Mouse (Mus musculus) hindbrain, postnatal 0 days (tissue): ENCODE data around the gene Gm45233. TPM values are rescaled to one million over a fixed set of nuclear protein-coding genes. Genes with fewer than 3 reads are reported as not detected.
"Not testable (repeated sequence)": the region's sequence is repeated elsewhere in the genome, so short reads cannot be mapped to it uniquely, and the experiment has no call there.

Experiments
- ATAC-seq: fragments of 200-750 bp; cut with Nextera tagmentation; 2 replicates; pipeline ENCODE4 v1.8.0; 2017; ENCODE audit warnings: mild to moderate bottlenecking, moderate TSS enrichment, moderate library complexity
- DNase-seq: peaks from one replicate; pipeline ENCODE4 v3.0.0-alpha.2; 2015; ENCODE audit warnings: low spot score
- H3K27ac ChIP-seq: fragments of 300-500 bp; sonication (generic); 2 replicates; pipeline ENCODE4 v1.5.1; 2014; ENCODE audit warnings: mild to moderate bottlenecking
- H3K27me3 ChIP-seq: fragments of 300-500 bp; sonication (generic); 2 replicates; pipeline ENCODE4 v1.6.1; 2014; ENCODE audit warnings: low read length, mixed read lengths; ENCODE audit not compliant: insufficient read depth
- H3K36me3 ChIP-seq: fragments of 300-500 bp; sonication (generic); 2 replicates; pipeline ENCODE4 v1.6.1; 2014; ENCODE audit warnings: low read length, mixed read lengths; ENCODE audit not compliant: insufficient read depth
- H3K4me1 ChIP-seq: fragments of 300-500 bp; sonication (generic); 2 replicates; pipeline ENCODE4 v1.6.1; 2014; ENCODE audit warnings: antibody characterized with exemption, low read length, mixed read lengths; ENCODE audit not compliant: insufficient read depth
- H3K4me2 ChIP-seq: fragments of 300-500 bp; sonication (generic); 2 replicates; pipeline ENCODE4 v1.6.1; 2014; ENCODE audit warnings: low read depth, mild to moderate bottlenecking, low read length, moderate library complexity, mixed read lengths
- H3K4me3 ChIP-seq: fragments of 300-500 bp; sonication (generic); 2 replicates; pipeline ENCODE4 v1.5.1; 2014; ENCODE audit warnings: low read length
- H3K9ac ChIP-seq: fragments of 300-500 bp; sonication (generic); replicated peaks from 2 replicates; pipeline ENCODE4 v1.6.1; 2014; ENCODE audit warnings: mild to moderate bottlenecking, low read length, moderate library complexity, mixed read lengths
- H3K9me3 ChIP-seq: fragments of 300-500 bp; sonication (generic); 2 replicates; pipeline ENCODE4 v1.6.1; 2016; ENCODE audit warnings: low read length, mixed read lengths
- CTCF ChIP-seq: IDR thresholded peaks from 2 replicates; pipeline ENCODE4 v1.5.1; 2016; ENCODE audit warnings: antibody characterized with exemption, control low read depth, low read depth
- WGBS: fragments of 180-500 bp; shearing (Covaris S2); extraction: QIAGEN DNeasy Blood & Tissue Kit; methylation state at CpG from one replicate; pipeline ENCODE4 v1.1.7; 2014; 5-methylcytosine and 5-hydroxymethylcytosine counted together
- polyA plus RNA-seq: library from polyadenylated mRNA; unstranded; fragments of >200 nt; fragmentation: Nextera tagmentation; extraction: Ambion mirVana; gene quantifications from 2 replicates; pipeline ENCODE4 v1.2.1, GENCODE M21; 2015
- total RNA-seq: library from RNA; depleted of rRNA; stranded (reverse); fragments of >200 nt; gene quantifications from 2 replicates; pipeline ENCODE4 v1.2.3, GENCODE M21; 2014; rRNA removed

Gene Gm45233
- 2.6 TPM in 1 of 2 replicates, not detected in the other for total RNA-seq
- 0.43 and 0.83 TPM in 2 replicates for polyA plus RNA-seq

GRCm38 (mm10) chr7:43443917-43444293 is at the start of gene Gm45233, which contains the start of gene Etfb:
Gene Gm45233, plus strand, starts transcription at chr7:43444128.
Gene Etfb, plus strand, starts transcription at chr7:43444083.
- H3K9ac ChIP-seq: peak within 1 kb of the TSS; percentile 52

GRCm38 (mm10) chr7:43399501-43399900 is 44.4 kb upstream of the Gm45233 start:
- Histone ChIP-seq H3K27ac (no peak overlapping the region), H3K4me1 (no peaks in the 10 kb centered on the region)
- ATAC-seq: no peak

More at GRCm38 (mm10) chr7:43443917-43444293, at the start of gene Gm45233, which contains the start of gene Etfb:
- Histone ChIP-seq H3K4me3 (peak within 1 kb of the TSS; percentile 49), H3K27ac (peak within 1 kb of the TSS; percentile 92), H3K9me3 (no peaks in the 10 kb centered on the region), H3K36me3 (no peaks in the 10 kb centered on the region), H3K27me3 (no peaks in the 10 kb centered on the region), H3K4me2 (peak within 1 kb of the TSS; percentile 89), H3K4me1 (peaks cover 15% of the 10 kb centered on the region; the same call in 1 of the 2 replicates)
- peak; percentile 23 for TF ChIP-seq CTCF
- peak; percentile 96 for DNase-seq
- WGBS: under 1% methylated on average over 27 of the region's 27 CpGs
- ATAC-seq: peak; percentile 98

GRCm38 (mm10) chr7:43402718-43403117 is 41.2 kb upstream of the Gm45233 start:
- no peak overlapping the region for H3K4me3 ChIP-seq
- DNase-seq: no peak
- no peak for ATAC-seq
- H3K36me3 ChIP-seq: no peaks in the 10 kb centered on the region
- no peak overlapping the region for H3K9ac ChIP-seq
- WGBS: 52% methylated on average over 2 of the region's 2 CpGs
- no peak for TF ChIP-seq CTCF
- no peaks in the 10 kb centered on the region for H3K9me3 ChIP-seq
- no peak overlapping the region for H3K4me2 ChIP-seq
- H3K27me3 ChIP-seq: no peaks in the 10 kb centered on the region
- H3K4me1 ChIP-seq: no peaks in the 10 kb centered on the region
- H3K27ac ChIP-seq: no peak overlapping the region

More at GRCm38 (mm10) chr7:43399501-43399900, 44.4 kb upstream of the Gm45233 start:
- Histone ChIP-seq H3K4me3 (no peak overlapping the region), H3K9ac (no peak overlapping the region), H3K4me2 (no peak overlapping the region), H3K9me3 (no peaks in the 10 kb centered on the region), H3K27me3 (no peaks in the 10 kb centered on the region), H3K36me3 (no peaks in the 10 kb centered on the region)
- TF ChIP-seq CTCF: no peak
- 82% methylated on average over 2 of the region's 2 CpGs for WGBS
- no peak for DNase-seq

- Histone ChIP-seq H3K4me1 (no peaks in the 10 kb centered on the region), H3K4me3 (no peak overlapping the region), H3K27ac (no peak overlapping the region), H3K36me3 (no peaks in the 10 kb centered on the region), H3K9me3 (no peaks in the 10 kb centered on the region), H3K27me3 (no peaks in the 10 kb centered on the region), H3K9ac (no peak overlapping the region), H3K4me2 (no peak overlapping the region)
- no peak for ATAC-seq
- 83% methylated on average over 3 of the region's 3 CpGs for WGBS
- no peak for DNase-seq
- no peak for TF ChIP-seq CTCF
These were observed 36.4 kb upstream of the Gm45233 start for GRCm38 (mm10) chr7:43407573-43407972.

DNA sequence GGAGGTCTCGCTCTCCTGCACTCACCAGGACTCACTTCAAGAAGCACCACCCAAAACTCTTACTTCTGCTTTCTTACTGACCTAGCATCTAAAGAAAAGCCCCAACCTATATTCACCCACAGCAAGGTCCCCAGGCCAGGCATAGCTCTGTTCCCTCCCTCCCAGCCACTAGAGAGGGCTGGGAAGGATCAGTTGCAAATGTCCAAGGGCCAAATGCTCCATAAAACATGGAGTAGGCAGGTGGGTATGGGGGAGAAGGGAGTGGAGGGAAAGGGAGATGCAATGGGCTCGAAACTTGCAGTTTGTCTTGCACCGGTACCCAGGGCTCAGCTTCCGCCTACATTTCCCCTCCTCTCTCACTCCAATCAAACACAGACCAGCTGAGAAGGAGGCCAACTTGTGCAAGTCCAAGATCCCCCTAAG is 35.8 kb upstream of the Gm45233 start, which contains the start of gene Siglecg:
Gene Siglecg (plus strand): TSS at position 74 of the 423 bp plus-strand sequence.
- DNase-seq (no peak), ATAC-seq (no peak)
- no peak for TF ChIP-seq CTCF
- Histone ChIP-seq H3K4me2 (no peak within 1 kb of the TSS), H3K9me3 (no peaks in the 10 kb centered on the region), H3K9ac (no peak within 1 kb of the TSS), H3K36me3 (no peaks in the 10 kb centered on the region), H3K4me1 (no peaks in the 10 kb centered on the region), H3K27ac (no peak within 1 kb of the TSS), H3K27me3 (no peaks in the 10 kb centered on the region), H3K4me3 (no peak within 1 kb of the TSS)
- WGBS: 91% methylated on average over 4 of the region's 4 CpGs

GRCm38 (mm10) chr7:43409084-43409483 is 34.8 kb upstream of the Gm45233 start:
- 79% methylated on average over 3 of the region's 3 CpGs for WGBS
- Histone ChIP-seq H3K27ac (no peak overlapping the region), H3K4me2 (no peak overlapping the region), H3K27me3 (no peaks in the 10 kb centered on the region), H3K4me1 (no peaks in the 10 kb centered on the region), H3K4me3 (no peak overlapping the region), H3K9me3 (no peaks in the 10 kb centered on the region), H3K36me3 (no peaks in the 10 kb centered on the region), H3K9ac (no peak overlapping the region)
- no peak for TF ChIP-seq CTCF
- no peak for ATAC-seq
- DNase-seq: no peak

DNA sequence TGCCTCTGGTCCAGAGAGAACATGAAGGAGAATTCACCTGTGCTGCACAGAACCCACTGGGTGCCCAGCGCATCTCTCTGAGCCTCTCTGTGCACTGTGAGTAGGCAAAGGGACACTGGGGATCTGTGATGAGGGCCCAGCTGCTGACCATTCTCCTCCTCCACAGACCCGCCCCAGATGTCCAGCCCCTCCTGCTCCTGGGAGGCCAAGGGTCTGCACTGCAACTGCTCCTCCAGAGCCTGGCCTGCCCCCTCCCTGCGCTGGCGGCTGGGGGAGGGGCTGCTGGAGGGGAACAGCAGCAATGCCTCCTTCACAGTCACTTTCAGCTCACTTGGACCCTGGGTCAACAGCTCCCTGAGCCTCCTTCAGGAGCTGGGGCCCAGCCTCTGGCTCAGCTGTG is 32.2 kb upstream of the Gm45233 start:
- H3K27me3 ChIP-seq, ATAC-seq, H3K9me3 ChIP-seq, H3K9ac ChIP-seq, H3K4me2 ChIP-seq, H3K4me1 ChIP-seq, H3K4me3 ChIP-seq, H3K27ac ChIP-seq, H3K36me3 ChIP-seq, DNase-seq: not testable (repeated sequence)
- WGBS: 33% methylated on average over 4 of the region's 4 CpGs
